Mouse (Mus musculus): ENCODE data around the gene Mybph.
A peak's percentile ranks its signal among the peaks of the same experiment; 100 is the strongest.

DNA sequence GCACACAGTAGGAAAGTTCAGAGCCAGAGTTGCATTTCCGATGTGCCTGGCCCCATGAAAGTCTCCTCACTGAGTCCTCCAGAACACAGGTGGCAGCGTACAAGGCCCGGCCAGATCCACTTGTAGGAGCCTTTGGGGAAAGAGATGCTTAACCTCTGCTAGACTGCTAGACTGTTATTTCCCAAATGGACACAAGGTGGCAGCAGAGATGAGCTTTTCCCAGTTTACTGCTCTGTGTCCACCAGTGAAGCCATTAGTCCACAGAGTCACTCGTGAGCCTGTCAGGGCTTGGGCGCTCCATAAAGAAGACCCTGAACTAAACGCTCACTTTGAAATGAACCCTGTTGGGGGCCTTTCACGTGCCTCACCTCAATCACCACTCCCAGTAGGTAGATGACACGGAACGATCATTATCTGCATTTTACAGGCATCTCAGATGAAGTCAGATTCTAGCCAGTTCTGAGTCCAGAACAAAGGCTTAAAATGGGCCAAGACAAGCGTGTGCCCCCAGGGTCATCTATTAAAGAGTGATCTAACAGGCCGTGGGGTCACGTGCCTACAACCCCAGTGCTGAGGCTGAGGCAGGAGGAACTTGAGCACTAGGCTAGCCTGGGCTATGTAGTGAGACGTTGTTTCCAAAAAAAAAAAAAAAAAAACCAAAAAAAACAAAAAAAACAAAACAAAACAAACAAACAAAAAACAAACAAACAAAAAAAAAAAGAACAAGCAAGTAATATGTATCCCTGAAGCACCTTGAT is 41.4 kb upstream of the Mybph start:
- TF ChIP-seq POLR2A (IDR thresholded peaks at IDR 0.05; ENCODE audit: insufficient read depth, low read depth, low read length) (no peak), CTCF (IDR thresholded peaks at IDR 0.05; ENCODE audit: insufficient read depth, low read depth, low read length) (peak; percentile 42)

Data from olfactory bulb, adult 2 months (tissue).